Mouse (Mus musculus) liver, embryonic 14.5 days (tissue): ENCODE data around the gene Cldn24.

Experiments used
- CTCF ChIP-seq: IDR thresholded peaks from 2 replicates; pipeline ENCODE4 v1.5.1; 2016; ENCODE audit warnings: antibody characterized with exemption, low read depth, control low read depth
- EP300 ChIP-seq: IDR thresholded peaks from 2 replicates; pipeline ENCODE4 v1.6.1; 2016; ENCODE audit warnings: antibody characterized with exemption, low read depth

- no peak for TF ChIP-seq EP300
- no peak for TF ChIP-seq CTCF
These were observed 10.7 kb downstream of the Cldn24 start for GRCm38 (mm10) chr8:47832616-47833015.
